Mouse (Mus musculus): ENCODE measurements around the gene Gfra1. TPM values are rescaled to one million over a fixed set of nuclear protein-coding genes. Genes with fewer than 3 reads are reported as not detected.

Gfra1 gene
- total and polyA plus RNA-seq, 3 experiments = not detected

GRCm38 (mm10) chr19:58436874-58437273, 18.8 kb downstream of the Gfra1 start:
- no peaks in the 10 kb centered on the region for H3K79me2 ChIP-seq (replicated peaks; ENCODE audit: control insufficient read depth, extremely low read depth, insufficient read depth, poor library complexity, severe bottlenecking)
- in situ Hi-C loops (cut with MboI; ENCODE audit: low pct_ligation_motif_present, low pct_unique_long_range_greater_than_20kb, low sequenced_read_pairs) (no loop called here), dilution Hi-C loops (cut with MboI; ENCODE audit: extremely low pct_ligation_motif_present, extremely low pct_unique_long_range_greater_than_20kb, low sequenced_read_pairs) (no loop called here)
- peaks cover 7 to 43% of the 10 kb centered on the region in 2 experiments for H3K4me1 ChIP-seq (ENCODE audit: control insufficient read depth in 1 of 2, insufficient read depth in 2 of 2)
- no peak overlapping the region for H3K9ac ChIP-seq (ENCODE audit: insufficient read depth, low read depth)
- TF ChIP-seq JUN (IDR thresholded peaks at IDR 0.05; ENCODE audit: insufficient read depth, low read depth, low read length) (no peak), RAD21 (IDR thresholded peaks at IDR 0.05; ENCODE audit: low read depth, low read length) (no peak), POLR2AphosphoS2 (IDR thresholded peaks at IDR 0.05; ENCODE audit: low read depth, low read length) (no peak), RCOR1 (conservative IDR thresholded peaks at IDR 0.05; ENCODE audit: low read depth, low read length) (no peak), MAZ (IDR thresholded peaks at IDR 0.05; ENCODE audit: low read depth, low read length) (no peak), USF1 (IDR thresholded peaks at IDR 0.05; ENCODE audit: low read depth, low read length) (no peak), SIN3A (IDR thresholded peaks at IDR 0.05; ENCODE audit: low read length) (no peak), CHD1 (IDR thresholded peaks at IDR 0.05; ENCODE audit: low read depth, low read length) (no peak), HCFC1 (IDR thresholded peaks at IDR 0.05; ENCODE audit: low read depth, low read length) (no peak), USF2 (conservative IDR thresholded peaks at IDR 0.05; ENCODE audit: low read depth, low read length) (no peak)
- no peak overlapping the region for H3K27ac ChIP-seq (ENCODE audit: insufficient read depth, low read depth)
- no peak overlapping the region for H3K4me2 ChIP-seq (ENCODE audit: insufficient read depth, low read depth, poor library complexity, severe bottlenecking)
- peak; percentile 26 for DNase-seq (ENCODE audit: extremely low read depth)
- no peaks in the 10 kb centered on the region for H3K36me3 ChIP-seq (replicated peaks in 1 of 2; ENCODE audit: control insufficient read depth in 1 of 2, insufficient read depth in 1 of 2, low read length in 1 of 2)
- H3K27me3 ChIP-seq (replicated peaks) = peaks cover 59% of the 10 kb centered on the region
- H3K4me3 ChIP-seq (replicated peaks in 1 of 3; ENCODE audit: low read depth in 2 of 3, low read length in 2 of 3, poor library complexity in 1 of 3) = no peak overlapping the region
- H3K9me3 ChIP-seq (replicated peaks; ENCODE audit: low read length) = no peaks in the 10 kb centered on the region

- dilution Hi-C loops (cut with MboI; ENCODE audit: extremely low pct_ligation_motif_present, extremely low pct_unique_long_range_greater_than_20kb, low sequenced_read_pairs) = no loop called here
- Histone ChIP-seq H3K79me2 (replicated peaks; ENCODE audit: control insufficient read depth, extremely low read depth, insufficient read depth, poor library complexity, severe bottlenecking) (no peaks in the 10 kb centered on the region), H3K4me3 (replicated peaks in 1 of 3; ENCODE audit: low read depth in 2 of 3, low read length in 2 of 3, poor library complexity in 1 of 3) (no peak overlapping the region), H3K27me3 (replicated peaks) (peaks cover 61% of the 10 kb centered on the region), H3K27ac (ENCODE audit: insufficient read depth, low read depth) (no peak overlapping the region), H3K9me3 (replicated peaks; ENCODE audit: low read length) (no peaks in the 10 kb centered on the region), H3K9ac (ENCODE audit: insufficient read depth, low read depth) (no peak overlapping the region), H3K4me1 (ENCODE audit: control insufficient read depth in 1 of 2, insufficient read depth in 2 of 2) (peaks cover 7 to 43% of the 10 kb centered on the region in 2 experiments), H3K36me3 (replicated peaks in 1 of 2; ENCODE audit: control insufficient read depth in 1 of 2, insufficient read depth in 1 of 2, low read length in 1 of 2) (no peaks in the 10 kb centered on the region), H3K4me2 (ENCODE audit: insufficient read depth, low read depth, poor library complexity, severe bottlenecking) (peak overlapping the region; percentile 59)
- in situ Hi-C loops (cut with MboI; ENCODE audit: low pct_ligation_motif_present, low pct_unique_long_range_greater_than_20kb, low sequenced_read_pairs) = no loop called here
- DNase-seq (ENCODE audit: extremely low read depth) = peak; percentile 70
- TF ChIP-seq MAFK (IDR thresholded peaks at IDR 0.05; ENCODE audit: insufficient replicate concordance, low read length) = peak; percentile 87
- no peak for TF ChIP-seq JUND (conservative IDR thresholded peaks at IDR 0.05; ENCODE audit: low read depth, low read length)
- peak; percentile 70; the same call in 1 of the 2 replicates for TF ChIP-seq BHLHE40 (IDR thresholded peaks at IDR 0.05; ENCODE audit: low read depth, low read length)
- peak; percentile 44; the same call in 1 of the 2 replicates for TF ChIP-seq ETS1 (conservative IDR thresholded peaks at IDR 0.05; ENCODE audit: low read depth, low read length)
- peak; percentile 19; the same call in 1 of the 2 replicates for TF ChIP-seq IRF4 (IDR thresholded peaks at IDR 0.05; ENCODE audit: low read depth, low read length)
- 0 out of 2 replicates have a peak, but pooled peaks have one; percentile 35 for TF ChIP-seq SIN3A (IDR thresholded peaks at IDR 0.05; ENCODE audit: low read length)
- 0 out of 2 replicates have a peak, but pooled peaks have one; percentile 23 for TF ChIP-seq ELF1 (IDR thresholded peaks at IDR 0.05; ENCODE audit: low read depth, low read length)
- 0 out of 2 replicates have a peak, but pooled peaks have one; percentile 42 for TF ChIP-seq RCOR1 (conservative IDR thresholded peaks at IDR 0.05; ENCODE audit: low read depth, low read length)
- peak; percentile 72; the same call in 1 of the 2 replicates for TF ChIP-seq MEF2A (IDR thresholded peaks at IDR 0.05; ENCODE audit: borderline replicate concordance, low read depth, low read length)
- TF ChIP-seq CHD2 (IDR thresholded peaks at IDR 0.05; ENCODE audit: low read length) = peak; percentile 18; the same call in 1 of the 2 replicates
- peak; percentile 48 for TF ChIP-seq EP300 (IDR thresholded peaks at IDR 0.05; ENCODE audit: low read length)
- no peak for TF ChIP-seq USF1 (IDR thresholded peaks at IDR 0.05; ENCODE audit: low read depth, low read length)
- no peak for TF ChIP-seq JUN (IDR thresholded peaks at IDR 0.05; ENCODE audit: insufficient read depth, low read depth, low read length)
Measured at GRCm38 (mm10) chr19:58435877-58436276, 19.8 kb downstream of the Gfra1 start.
